Mouse (Mus musculus): ENCODE measurements around the gene Cfap299.
"Not testable (repeated sequence)": the region's sequence is repeated elsewhere in the genome, so short reads cannot be mapped to it uniquely, and the experiment has no call there.

Cfap299 gene

DNA sequence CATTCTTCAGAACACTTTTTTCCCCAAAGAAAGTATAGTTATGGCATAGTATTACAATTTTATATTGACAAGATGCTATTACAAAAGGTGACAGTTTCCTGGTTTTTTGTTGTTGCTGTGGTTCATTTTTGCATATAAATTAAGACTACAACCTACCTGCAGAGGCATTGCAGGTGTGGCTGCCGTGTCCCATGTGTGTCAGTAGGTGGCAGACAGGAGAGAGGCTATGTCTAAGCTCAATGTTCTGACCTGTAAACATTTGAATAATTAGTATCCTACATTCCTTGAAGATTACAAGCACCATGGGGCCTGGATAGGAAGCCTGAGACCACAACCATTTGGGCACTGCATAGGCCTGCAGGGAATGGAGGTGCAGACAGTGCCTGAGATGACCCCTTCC, 212.2 kb downstream of the Cfap299 start:
- DNase-seq: no peak

DNA sequence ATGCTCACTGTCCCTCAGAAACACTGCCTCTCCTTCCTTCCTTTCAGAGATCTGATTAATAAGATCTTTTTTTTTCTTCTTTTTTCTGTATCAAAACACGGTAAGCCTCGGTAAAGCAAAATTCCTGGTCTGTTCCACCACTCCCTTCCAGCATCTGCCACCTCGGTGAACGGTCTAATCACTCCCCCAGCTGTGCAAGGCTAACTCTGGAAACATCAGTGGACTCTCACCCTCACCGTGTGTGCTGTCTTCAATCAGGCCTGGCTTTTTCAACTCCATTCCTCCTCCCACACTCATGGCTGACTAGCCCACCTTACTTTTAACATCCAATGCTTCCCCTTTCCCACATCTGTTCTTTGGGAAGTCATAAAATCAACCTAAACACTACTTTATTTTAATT, 221.2 kb downstream of the Cfap299 start:
- DNase-seq: no peak

DNA sequence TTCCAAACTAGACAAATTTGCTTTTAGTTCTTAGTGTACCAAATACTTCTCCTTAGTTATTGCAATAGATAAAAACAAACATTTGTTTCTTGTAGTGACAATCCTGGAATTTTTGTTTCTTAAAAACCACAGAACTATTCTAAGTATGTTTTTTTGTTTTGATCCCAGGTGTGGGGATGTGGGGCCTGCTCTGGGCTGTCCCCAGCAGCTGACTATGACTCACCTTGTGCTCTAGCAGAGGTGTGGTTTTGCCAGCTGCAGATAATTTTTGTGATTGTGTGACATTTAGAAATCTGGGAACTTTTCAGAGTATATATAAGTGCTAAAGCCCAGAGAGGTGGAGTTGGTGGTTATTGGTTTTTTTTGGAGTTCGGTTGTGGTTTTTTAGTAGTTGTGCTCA, 221.8 kb downstream of the Cfap299 start:
- DNase-seq: no peak

DNA sequence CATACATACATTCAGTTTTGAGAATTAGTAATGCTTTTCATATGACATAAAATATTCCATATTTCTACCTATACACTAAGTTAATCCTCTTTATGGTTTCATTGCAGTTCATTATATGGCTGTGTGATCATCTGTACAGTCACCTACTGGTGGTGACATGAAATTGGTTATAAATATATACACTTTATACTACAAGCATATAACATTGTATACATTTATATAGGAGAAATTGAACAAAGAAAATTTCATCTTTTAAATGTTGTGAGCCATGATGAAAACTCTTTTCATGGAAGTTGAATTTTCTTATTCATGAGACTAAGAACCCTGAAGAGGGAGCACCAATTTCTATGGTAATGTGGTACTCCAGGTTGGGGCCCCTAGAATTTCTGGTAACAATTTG, 223.3 kb downstream of the Cfap299 start, which contains the start of gene Gm11111:
Gene Gm11111, plus strand, starts transcription at position 301 of the 400 bp plus-strand sequence.
- no peak for DNase-seq

DNA sequence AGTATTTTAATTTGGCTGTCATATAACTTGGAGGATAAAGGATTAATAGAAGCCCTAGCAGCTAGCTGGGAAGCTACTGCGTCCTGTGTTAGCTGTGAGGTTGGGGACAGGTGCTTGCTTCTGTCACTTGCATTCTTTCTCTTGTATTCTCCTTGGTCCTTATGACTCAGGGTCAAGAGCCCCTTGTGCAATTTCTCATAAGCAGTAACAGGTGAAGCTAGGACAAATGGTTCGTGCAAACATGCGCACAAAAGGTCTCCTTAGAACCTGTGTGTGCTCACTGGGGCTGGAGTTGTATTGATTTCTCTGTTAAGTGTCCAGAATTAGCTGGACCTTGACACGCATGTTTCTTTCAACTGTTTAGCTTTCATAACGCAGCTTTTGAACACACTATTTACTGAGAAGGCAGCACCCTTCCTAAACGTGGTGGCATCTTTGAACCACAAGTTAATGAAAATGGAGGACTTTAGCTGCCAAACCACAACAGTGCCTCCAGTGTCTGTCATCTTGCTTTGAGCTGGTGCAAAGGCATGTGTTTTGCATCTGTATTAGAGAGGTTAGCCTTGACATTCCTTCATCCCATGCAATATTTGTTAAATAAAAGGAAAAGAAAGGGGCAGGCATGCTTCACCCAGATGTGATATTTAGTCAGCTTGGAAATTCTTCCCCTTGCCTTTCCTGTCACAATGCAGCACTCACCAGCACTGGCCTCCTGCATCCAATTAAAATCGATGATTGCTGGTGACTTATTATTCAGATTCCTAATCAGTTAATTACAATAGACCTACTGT, 223.9 kb downstream of the Cfap299 start:
- no peak for DNase-seq

DNA sequence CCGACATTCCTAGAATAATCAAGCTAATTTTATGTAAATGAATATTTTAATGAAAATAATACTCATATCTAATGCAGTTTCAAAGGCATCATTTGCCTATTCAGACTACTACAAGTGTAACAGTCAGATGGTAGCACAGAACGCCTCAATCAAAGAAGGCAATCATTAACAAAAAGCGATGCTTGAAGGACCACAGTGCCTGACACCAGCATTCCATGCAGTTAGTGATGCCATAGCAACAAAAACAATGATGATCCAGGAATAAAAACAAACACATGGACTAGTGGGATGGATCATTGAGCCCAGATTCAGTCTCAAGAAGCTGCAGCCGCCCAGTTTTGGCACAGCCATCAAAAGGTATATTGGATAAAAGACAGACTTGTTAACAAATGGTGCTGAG, 232.2 kb downstream of the Cfap299 start:
- DNase-seq: no peak

DNA sequence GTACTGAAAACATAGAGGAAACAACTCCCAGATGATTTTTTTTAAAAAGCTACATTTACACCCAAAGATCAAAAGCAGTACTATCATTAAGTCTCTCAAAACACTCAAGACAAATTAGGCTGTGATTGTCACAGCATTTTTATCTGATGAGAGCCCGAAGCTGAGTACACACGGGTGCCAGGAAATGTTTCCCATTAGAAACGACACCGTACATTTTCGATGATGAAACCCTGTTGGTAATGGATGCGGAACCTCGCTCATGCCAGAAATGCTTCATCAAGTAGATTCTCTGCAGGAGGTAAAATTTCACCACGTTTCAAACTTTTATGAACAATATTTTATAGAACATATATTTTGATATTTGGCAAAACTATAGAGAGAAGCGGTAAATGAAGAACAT, 233.7 kb downstream of the Cfap299 start:
- no peak for DNase-seq

DNA sequence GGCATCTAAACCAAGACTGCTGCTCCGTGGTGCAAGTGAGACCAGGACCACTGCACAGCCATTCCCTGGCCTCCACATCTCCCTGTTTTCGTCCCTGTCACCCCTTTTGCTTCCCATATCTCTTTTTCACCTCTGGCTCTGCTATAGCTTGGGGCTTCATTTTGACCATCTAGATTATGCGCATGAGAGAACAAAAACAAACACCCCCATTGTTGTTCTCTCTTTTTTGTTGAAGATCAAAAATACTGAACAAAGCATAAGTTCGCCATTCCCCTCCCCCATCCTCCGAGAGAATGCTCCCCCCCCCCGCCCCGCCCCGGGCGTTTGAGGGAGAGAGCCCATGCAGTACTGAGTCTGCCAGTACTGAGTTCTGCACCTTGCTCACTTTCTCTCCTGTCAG, 234.7 kb downstream of the Cfap299 start:
- DNase-seq: no peak

DNA sequence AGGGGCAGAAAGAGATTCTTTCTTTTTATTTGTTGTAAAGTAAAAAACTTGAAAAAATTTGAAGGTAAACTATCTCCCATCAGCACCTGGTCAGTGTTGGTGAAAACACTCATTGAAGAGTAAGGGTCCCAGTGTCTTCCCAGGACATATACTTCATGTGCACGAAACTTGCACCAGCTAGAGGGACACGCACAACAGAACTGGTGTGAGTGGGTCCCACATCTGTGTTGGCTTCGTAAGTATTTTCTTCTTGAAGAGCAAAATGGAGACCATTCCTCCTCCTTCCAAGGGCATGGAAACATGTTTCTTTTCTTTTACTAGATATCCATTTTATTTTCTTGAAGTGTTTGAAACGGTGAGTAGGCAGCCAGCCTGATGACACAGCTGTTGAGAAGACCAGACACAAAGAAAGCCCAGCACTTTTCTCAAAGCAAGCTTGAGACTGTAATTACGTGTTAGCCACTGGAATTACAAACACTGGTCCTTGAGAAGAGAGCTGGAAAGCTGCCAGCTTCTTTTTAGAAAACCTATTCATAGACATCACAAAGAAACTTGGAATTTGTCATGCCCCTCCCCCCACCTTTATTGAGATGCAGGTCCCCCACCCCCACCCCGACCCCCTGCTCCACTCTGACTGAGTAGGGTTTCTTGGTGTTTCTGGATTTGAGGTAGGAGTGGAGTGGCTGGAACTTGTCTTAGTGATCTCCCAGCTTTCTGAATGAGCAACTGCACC, 237.5 kb downstream of the Cfap299 start:
- no peak for DNase-seq

DNA sequence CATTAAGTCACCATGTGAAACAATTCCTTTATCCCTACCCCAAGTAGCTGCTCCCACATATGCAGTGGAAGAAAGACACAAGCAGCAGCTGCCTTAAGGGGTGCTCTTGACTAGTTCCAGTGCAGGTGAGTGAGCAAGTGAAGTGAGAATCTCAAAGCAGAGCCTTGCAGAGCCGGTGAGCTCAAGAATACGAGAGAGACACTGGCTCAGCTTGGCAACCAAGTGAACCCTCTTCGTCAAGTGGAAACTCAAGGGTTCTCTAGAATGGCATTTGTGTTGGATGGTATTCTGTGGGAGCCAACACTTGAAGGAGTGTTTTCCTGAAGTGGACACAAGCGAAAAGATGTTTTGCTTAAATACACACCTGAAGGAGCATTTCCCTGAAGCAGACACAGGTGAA, 239.4 kb downstream of the Cfap299 start:
- DNase-seq: no peak

DNA sequence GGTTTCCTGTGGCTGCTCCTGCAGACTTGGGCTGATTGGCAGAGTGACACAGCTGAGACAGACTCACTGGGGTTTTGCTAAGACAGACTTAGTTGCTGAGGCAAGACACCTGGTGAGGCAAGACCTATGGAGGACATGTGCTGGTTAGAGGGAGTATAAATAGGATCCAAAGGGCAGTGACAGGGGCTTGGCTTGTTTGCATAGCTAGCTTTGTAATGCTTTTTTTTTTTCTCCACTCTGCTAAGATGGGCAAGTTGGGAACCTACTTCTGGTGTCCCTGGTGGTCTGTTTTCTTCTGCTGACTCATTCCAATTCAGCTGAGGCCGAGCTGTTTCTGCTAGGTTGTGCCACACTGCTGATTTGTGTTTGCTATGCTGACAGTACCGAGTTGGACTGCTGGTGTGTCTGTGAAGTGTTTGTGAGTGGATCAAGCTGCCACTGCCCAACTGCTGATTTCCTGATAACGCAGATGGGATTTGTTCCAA, 240.0 kb downstream of the Cfap299 start:
- no peak for DNase-seq

DNA sequence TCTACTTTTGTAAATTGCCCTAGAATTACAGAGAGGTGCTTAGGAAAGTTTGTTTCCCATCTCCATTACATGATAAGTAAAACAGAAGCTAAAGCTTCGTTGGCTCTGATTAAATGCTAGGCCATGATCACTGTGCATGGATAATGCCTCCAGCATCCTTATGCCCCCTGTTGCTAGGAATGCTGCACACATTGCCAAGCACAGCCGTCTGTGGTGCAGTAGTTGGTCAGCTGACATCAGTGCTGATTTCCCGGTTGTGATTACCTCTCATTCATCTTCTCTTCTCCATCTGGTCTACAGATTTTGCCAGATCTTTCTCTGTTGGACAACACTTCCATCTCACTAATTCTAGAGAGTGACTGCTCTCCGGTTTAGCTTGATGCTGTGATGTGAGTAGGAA, 243.3 kb downstream of the Cfap299 start:
- DNase-seq: peak; percentile 40 to 55

DNA sequence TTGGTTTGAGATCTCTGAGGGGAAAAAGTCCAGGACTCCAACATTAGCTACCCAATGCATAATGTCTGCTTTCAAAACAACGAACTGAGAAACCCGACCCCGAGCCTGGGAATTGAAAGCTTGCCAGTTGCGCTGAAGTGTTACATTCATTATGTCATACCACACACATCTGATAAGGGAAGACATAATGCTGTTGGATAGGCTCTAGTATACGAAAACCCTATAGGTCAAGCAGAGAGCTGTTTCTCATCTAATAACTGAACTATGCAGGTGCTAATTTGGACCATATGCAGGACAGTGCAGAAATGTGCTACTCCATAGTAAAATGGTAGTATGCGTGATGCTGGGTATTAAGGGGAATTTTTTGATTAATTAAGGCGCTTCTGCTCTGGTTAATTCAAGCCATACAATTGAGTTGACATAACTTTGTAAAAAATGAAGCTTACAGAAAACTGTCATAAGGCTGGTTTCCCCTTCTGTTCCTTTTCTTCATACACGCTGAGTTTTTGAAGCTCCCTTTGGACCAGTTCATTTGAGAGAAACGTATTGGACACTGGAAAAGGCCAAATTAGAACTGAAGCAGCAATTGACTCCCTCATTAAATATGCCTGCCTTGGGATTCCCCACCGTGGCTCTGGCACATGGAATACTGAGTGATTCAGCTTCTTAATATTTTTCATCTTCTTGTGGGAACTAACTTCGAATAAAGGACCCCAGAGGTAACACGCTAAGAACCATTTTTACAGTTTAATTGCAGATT, 245.8 kb downstream of the Cfap299 start:
- no peak for DNase-seq

DNA sequence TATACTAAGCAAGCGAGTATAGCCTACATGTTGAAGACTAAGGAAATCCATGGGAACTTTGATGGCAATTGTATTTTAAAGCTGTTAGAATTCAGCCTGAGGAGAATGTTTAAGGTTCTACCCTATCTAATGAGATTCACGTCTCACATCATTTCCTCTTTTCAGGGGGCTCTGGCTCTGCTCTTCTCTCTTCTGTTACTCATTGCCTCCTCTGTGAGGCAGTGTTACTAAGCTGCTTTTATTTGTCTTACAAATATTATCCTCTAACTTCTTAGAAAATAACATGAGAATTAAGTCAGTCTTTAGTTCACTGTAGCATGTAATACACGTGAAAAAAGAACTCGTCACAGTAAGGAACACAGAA, 246.3 kb downstream of the Cfap299 start:
- no peak for DNase-seq

DNA sequence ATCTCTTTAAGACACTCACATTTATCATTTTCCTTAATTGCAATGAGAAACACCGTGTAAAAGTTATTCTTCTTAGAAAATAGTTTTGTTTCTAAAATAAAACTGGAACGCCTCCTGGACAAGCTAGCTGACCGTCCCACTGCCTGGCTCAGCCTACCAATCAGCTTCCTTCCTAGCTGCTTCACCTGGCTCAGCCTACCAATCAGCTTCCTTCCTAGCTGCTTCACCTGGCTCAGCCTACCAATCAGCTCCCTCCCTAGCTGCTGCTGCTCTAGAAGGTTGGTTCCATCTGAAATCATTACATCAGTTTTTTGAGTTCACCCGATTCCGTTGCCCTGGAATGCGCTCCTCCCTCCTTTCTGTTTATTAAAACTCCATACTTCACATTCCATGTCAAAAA, 247.4 kb downstream of the Cfap299 start:
- not testable (repeated sequence) for DNase-seq

DNA sequence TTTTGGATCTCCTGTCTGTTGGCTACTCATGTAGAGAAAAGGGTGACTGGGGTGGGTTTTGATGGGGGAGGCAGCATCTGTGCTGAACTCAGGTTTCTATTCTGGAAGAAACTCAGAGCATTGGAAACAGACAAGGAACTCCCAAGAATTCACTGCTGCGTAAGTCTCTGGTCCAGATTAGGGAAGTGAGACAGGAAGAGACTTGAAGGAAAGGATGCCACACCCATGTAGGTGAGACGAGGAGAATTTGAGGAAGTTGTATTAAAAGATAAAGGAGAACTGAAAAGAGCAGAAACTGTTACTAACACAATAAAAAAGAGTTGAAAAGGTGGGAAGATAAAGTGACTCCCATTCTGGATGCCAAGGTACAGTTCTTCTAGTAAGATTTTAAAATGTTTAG, 249.3 kb downstream of the Cfap299 start:
- no peak for DNase-seq

DNA sequence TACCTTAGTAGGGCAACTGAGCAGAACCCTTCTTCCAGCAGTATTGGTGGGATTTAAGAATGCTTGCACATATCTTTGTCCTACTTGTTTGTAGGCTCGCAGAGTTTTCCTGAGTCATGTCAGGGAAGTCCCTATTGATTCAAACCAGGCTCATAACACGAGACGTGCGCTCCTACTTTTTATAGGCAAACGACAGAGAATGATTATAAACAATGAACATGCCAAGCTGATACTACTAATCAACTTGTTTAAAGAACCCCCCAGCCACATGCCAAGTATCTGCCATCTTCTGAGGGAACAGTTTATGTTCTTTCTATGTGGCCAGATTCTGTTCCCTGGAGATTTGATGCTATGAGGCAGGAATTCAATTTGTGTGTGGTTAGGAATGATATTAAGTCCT, 251.7 kb downstream of the Cfap299 start:
- no peak for DNase-seq

DNA sequence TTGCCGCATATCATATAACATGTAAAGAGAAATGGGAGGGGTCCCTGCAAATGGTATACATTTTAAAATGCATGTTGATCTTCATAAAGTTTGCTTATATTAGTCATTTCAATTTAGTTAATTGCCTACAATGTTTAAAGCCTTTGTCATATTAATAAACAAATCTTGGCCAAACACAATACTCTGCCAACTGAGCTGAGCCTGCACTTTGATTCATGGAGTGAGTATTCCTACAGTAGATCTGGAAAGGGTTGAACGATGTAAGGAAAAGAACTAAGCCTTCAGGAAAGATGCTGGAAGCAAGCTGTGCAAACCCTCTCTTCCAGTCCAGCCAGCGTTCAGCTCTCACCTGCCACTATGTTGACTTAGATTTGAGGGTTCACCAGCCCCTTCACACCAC, 252.9 kb downstream of the Cfap299 start:
- no peak for DNase-seq

DNA sequence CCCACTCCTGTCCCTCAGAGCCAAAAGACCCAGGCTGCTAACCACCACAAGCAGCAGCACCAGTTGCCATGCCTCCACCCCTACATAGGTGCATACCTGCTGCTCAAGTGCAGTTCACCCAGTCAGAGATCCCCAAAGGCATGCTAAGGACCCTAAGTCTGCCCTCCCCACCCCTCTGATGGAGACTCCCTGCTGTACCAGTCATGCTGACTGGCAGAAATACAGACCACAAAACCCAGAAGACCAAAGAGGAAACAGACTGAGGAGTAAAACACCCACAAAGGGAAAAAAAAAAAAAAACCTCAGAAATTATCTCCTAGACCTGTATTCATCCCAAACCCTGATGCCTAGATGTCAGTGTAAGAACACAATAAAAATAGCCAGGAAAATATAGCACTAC, 256.8 kb downstream of the Cfap299 start:
- no peak for DNase-seq

DNA sequence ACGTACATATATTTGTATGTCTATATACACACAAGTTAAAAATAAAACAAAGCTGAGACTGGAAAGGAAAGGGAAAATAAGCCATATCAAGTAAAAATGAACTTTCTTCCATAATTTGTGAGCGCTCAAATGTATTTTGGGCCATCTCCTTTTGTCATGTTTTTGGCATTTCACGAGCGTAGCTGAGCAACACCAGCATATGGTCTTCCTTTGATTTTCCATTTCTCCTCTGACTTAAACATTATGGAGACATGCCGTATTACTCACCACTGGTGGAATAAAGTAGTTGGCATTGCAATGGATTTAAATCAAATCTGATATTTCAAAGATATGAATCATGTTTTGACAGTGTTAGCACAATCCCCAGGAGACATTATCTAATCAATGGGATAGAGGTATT, 284.4 kb downstream of the Cfap299 start:
- DNase-seq: no peak

DNA sequence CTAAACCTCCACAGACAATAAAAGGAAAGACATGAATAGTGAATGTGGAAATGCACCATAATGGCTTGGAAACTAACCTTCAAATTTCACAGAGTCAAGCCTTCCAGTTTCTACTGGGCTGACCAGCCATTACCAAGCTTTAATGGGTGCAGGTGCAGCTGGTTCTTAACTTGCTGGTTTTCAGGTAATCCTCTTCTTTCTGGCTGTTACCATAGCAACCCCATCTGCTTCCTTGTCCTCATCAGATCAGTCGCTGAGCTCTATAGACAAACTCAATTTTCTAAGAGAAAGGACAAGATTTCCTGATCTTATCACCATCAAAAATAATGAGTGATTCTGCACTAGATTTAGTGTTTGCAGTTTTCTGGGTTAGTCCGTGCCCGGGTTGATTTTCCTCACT, 287.8 kb downstream of the Cfap299 start:
- no peak for DNase-seq

DNA sequence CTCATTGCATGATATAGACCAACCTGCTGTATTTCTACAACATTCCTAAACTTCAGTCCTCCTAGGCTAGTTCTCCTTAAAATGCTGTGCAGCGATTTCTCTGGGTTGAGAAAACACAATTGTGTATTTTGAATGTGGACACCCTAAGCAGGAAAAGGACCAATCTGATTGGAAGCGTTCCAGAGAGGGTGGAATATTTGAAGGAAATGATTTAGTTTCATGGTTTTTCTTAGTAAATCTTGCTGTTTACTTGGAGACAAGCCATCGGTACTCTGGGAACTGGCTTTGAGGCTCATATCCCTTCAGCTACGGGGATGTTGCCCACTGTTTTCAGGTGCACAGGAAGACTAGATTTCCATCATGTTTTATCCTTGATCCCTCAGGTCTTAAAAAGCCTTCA, 288.3 kb downstream of the Cfap299 start:
- DNase-seq: no peak

DNA sequence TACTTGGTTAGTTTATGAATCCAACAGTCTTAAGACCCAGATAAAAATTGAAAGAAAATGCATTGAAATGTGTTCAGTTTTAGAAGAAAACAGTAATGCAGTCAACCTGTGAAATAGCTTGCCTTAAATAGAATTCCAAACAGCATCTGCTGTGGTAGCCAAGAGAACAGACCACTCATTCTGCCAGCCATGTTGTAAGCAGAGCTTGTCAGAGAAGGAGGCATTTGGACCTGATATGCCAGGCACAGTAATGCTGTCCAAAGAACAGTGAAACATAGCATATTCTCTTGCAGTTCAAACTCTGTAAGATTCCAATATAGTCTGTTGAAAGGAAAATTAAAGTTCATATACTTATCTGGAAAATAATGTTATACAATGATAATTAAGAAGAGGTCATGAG, 321.2 kb downstream of the Cfap299 start:
- DNase-seq: no peak

DNA sequence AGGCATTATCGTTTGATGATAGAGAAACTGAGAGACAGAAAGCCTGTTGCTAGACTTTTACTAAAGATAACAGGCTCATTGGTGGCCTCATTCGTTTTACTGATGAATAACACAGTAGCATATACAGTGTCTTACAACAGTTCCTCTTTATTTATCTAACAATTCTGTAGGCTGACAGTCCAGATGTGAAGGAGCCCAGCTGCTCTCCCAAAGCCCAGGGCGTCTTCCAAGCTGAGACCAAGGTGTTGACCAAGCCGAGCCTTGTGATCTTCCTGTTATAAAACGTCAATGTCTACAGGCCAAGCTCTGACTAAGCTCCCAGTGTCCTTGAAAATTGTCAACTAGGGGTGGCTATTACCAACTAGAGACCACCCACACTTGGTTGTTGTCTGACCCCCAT, 321.9 kb downstream of the Cfap299 start:
- no peak for DNase-seq
